Mouse (Mus musculus) midbrain, embryonic 14.5 days (tissue): ENCODE data around the gene Pigq. TPM values are rescaled to one million over a fixed set of nuclear protein-coding genes. Genes with fewer than 3 reads are reported as not detected.

Experiments used
- ATAC-seq: fragments of 200-750 bp; cut with Nextera tagmentation; 2 replicates; pipeline ENCODE4 v1.8.0; 2017; ENCODE audit warnings: moderate number of reproducible peaks, moderate library complexity; ENCODE audit not compliant: low FRiP score, low TSS enrichment
- DNase-seq: peaks from one replicate; pipeline ENCODE4 v3.0.0-alpha.2; 2015
- H3K27ac ChIP-seq: fragments of 300-500 bp; sonication (generic); replicated peaks from 2 replicates; pipeline ENCODE4 v1.5.1; 2014; ENCODE audit warnings: mild to moderate bottlenecking, low read depth, low read length, moderate library complexity
- H3K27me3 ChIP-seq: fragments of 300-500 bp; sonication (generic); 2 replicates; pipeline ENCODE4 v1.6.1; 2014; ENCODE audit warnings: low read length, control low read depth, mixed read lengths; ENCODE audit not compliant: control insufficient read depth, insufficient read depth
- H3K36me3 ChIP-seq: fragments of 300-500 bp; sonication (generic); 2 replicates; pipeline ENCODE4 v1.6.1; 2014; ENCODE audit warnings: low read length, control low read depth; ENCODE audit not compliant: control insufficient read depth, insufficient read depth
- H3K4me1 ChIP-seq: fragments of 300-500 bp; sonication (generic); 2 replicates; pipeline ENCODE4 v1.6.1; 2014; ENCODE audit warnings: mild to moderate bottlenecking, antibody characterized with exemption, low read length, control low read depth; ENCODE audit not compliant: control insufficient read depth, insufficient read depth
- H3K4me2 ChIP-seq: fragments of 300-500 bp; sonication (generic); 2 replicates; pipeline ENCODE4 v1.6.1; 2014; ENCODE audit warnings: mild to moderate bottlenecking, low read length, moderate library complexity
- H3K4me3 ChIP-seq: fragments of 300-500 bp; sonication (generic); replicated peaks from 2 replicates; pipeline ENCODE4 v1.5.1; 2014; ENCODE audit warnings: low read depth, low read length
- H3K9ac ChIP-seq: fragments of 300-500 bp; sonication (generic); replicated peaks from 2 replicates; pipeline ENCODE4 v1.6.1; 2014; ENCODE audit warnings: mild to moderate bottlenecking, low read length, moderate library complexity
- H3K9me3 ChIP-seq: fragments of 300-500 bp; sonication (generic); 2 replicates; pipeline ENCODE4 v1.6.1; 2016; ENCODE audit warnings: low read length, control low read depth, mixed read lengths; ENCODE audit not compliant: control insufficient read depth
- WGBS: fragments of 180-500 bp; shearing (Covaris S2); extraction: QIAGEN DNeasy Blood & Tissue Kit; methylation state at CpG from one replicate; pipeline ENCODE4 v1.1.7; 2014; 5-methylcytosine and 5-hydroxymethylcytosine counted together
- polyA plus RNA-seq: library from polyadenylated mRNA; unstranded; fragments of >200 nt; fragmentation: Nextera tagmentation; extraction: Ambion mirVana; gene quantifications from 2 replicates; pipeline ENCODE4 v1.2.1, GENCODE M21; 2014

Gene Pigq
- polyA plus RNA-seq, 1 experiment from 2014 or later, result 57.9 TPM

DNA sequence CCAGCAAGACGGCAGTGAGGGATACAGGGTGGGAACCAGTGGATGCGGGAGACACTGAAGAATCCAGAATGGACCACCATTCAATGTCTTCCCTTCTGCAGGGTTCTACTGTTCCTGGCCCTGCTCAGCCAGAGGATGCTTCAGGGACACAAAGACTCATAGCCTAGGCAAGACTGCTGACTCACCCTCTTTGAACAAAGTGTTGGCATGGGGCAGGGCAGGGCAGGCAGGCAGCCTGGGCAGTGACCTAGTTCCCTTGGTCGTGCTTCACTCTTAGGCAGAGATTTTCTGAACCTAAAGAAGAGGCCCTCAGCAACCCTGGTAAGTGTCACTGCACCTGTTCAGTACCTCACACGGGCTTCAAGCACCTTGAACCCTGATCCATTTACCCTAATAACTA, 32.9 kb downstream of the Pigq start:
- Histone ChIP-seq H3K4me3 (no peak overlapping the region), H3K4me2 (no peak overlapping the region), H3K27ac (no peak overlapping the region), H3K9ac (no peak overlapping the region), H3K9me3 (no peaks in the 10 kb centered on the region), H3K36me3 (no peaks in the 10 kb centered on the region), H3K27me3 (no peaks in the 10 kb centered on the region), H3K4me1 (no peaks in the 10 kb centered on the region)
- ATAC-seq, result no peak
- WGBS, result 91% methylated on average over 4 of the region's 4 CpGs
- DNase-seq, result no peak

DNA sequence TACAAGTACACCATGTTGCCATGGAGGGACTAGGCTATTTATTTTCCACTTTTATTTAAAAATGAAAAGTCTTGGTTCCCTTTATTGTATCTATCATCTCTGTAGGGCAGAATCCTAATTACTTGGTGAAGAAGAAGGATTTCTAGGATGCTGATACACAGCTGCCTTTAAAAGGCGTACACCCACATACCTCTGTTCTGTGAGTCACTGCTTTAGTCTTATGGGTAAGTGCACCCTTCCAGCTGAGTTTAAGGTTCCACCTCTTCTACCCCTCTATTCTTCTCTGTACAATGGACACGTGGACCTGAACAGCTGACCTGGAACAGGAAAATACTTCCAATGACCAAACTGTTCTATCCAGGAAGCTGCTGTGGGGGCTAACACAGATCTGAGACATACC, 37.1 kb downstream of the Pigq start:
- ATAC-seq, result no peak
- no peak overlapping the region for H3K4me3 ChIP-seq
- H3K4me1 ChIP-seq, result no peaks in the 10 kb centered on the region
- no peak for DNase-seq
- WGBS, result 87% methylated on average over 2 of the region's 2 CpGs
- 0 out of 2 replicates have a peak, but pooled peaks cover 4% of the 10 kb centered on the region for H3K36me3 ChIP-seq
- H3K9me3 ChIP-seq, result no peaks in the 10 kb centered on the region
- no peaks in the 10 kb centered on the region for H3K27me3 ChIP-seq
- H3K27ac ChIP-seq, result no peak overlapping the region
- H3K9ac ChIP-seq, result no peak overlapping the region
- H3K4me2 ChIP-seq, result no peak overlapping the region

DNA sequence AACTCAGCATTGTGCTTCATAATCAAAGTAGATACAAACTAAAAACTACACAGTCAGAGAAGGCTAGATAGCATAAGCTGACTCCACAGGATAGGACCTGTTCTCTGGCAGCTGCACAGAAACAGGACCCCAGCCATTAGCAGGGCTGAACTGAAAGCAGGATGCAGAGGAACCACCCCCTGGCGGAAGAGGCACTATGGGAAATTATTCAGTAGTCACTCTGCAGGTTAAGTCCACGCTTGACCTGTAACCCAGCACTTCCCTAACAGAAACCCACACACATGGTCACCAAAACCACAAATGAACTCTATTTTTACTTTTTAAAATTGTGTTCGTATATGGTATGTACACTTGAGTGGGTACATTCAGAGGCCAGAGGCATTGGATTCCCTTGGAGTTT, 41.7 kb downstream of the Pigq start:
- 88% methylated on average over 3 of the region's 3 CpGs for WGBS
- DNase-seq, result no peak
- Histone ChIP-seq H3K9me3 (no peaks in the 10 kb centered on the region), H3K27me3 (no peaks in the 10 kb centered on the region), H3K27ac (no peak overlapping the region), H3K36me3 (0 out of 2 replicates have a peak, but pooled peaks cover 4% of the 10 kb centered on the region), H3K4me3 (no peak overlapping the region), H3K4me2 (no peak overlapping the region), H3K9ac (no peak overlapping the region), H3K4me1 (no peaks in the 10 kb centered on the region)
- ATAC-seq, result no peak

DNA sequence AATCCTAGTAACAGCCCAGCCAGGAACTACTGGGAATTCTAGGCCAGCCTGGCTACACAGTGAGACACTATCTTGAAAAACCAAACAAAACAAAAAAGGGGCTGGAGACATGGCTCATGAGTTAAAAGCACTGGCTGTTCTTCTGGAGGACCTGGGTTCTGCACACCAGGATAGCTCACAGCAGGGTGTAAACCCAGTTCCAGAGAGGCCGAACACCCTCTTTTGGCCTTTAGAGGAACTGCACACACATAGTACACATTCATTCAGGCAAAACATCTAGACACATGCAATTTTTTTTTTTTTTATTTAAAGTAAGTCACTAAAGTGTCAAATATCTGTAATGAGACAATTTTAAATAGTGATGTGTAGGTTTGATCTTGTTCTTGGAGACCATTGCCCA, 44.5 kb downstream of the Pigq start:
- Histone ChIP-seq H3K36me3 (no peaks in the 10 kb centered on the region), H3K4me3 (no peak overlapping the region), H3K4me2 (no peak overlapping the region), H3K27ac (no peak overlapping the region), H3K9ac (no peak overlapping the region), H3K27me3 (no peaks in the 10 kb centered on the region), H3K4me1 (peaks cover 5% of the 10 kb centered on the region; the same call in 1 of the 2 replicates), H3K9me3 (no peaks in the 10 kb centered on the region)
- ATAC-seq (no peak), DNase-seq (no peak)
- 96% methylated on average over 1 of the region's 1 CpGs for WGBS

DNA sequence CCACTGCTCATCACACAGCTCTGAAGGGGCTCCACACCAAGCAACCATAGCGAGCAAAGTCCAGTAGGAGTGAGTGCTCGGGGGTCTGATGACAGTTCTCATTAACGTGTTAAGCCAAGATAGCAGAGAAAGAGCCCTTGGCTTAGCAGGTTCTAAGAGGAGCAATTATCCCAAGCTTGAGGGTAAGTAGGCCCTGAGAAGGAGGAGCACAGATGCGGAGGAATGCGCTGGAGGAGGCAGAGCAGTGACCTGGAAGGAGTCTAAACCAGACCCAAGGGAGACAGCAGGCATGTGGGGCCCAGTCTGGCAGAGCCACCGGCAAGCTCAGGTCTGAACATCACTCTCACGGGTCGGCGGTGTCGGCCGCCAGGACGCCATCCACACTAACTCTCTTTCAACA, 48.8 kb downstream of the Pigq start:
- Histone ChIP-seq H3K27ac (0 out of 2 replicates have a peak overlapping the region, but pooled peaks have one; percentile 6), H3K4me1 (peaks cover 10% of the 10 kb centered on the region; the same call in 1 of the 2 replicates), H3K36me3 (no peaks in the 10 kb centered on the region), H3K9ac (no peak overlapping the region), H3K27me3 (no peaks in the 10 kb centered on the region), H3K4me3 (no peak overlapping the region), H3K9me3 (no peaks in the 10 kb centered on the region), H3K4me2 (no peak overlapping the region)
- no peak for DNase-seq
- ATAC-seq, result no peak
- 53% methylated on average over 12 of the region's 12 CpGs for WGBS

DNA sequence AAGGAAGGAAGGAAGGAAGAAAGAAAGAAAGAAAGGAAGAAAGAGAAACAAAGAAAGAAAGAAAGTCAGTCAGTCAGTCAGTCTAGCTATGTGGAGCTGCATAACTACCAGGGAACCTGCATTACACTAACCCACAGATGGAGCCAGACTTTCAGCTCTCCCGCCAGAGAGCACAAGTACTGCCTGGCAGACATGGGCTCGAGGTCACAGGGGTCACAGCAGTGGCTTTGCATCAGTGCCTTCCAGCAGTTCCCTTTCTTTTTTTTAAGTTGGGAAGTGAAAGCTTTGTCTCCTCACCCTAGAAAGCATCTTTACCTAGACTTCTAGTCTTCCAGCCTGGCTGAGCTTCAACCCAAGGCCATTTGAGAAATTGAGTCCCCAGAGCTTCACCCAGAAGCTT, 49.3 kb downstream of the Pigq start:
- H3K4me2 ChIP-seq, result no peak overlapping the region
- no peak overlapping the region for H3K4me3 ChIP-seq
- no peaks in the 10 kb centered on the region for H3K36me3 ChIP-seq
- no peak for DNase-seq
- no peak overlapping the region for H3K9ac ChIP-seq
- no peak for ATAC-seq
- peaks cover 10% of the 10 kb centered on the region; the same call in 1 of the 2 replicates for H3K4me1 ChIP-seq
- WGBS, result 8% methylated on average over 2 of the region's 2 CpGs
- no peaks in the 10 kb centered on the region for H3K27me3 ChIP-seq
- H3K27ac ChIP-seq, result 0 out of 2 replicates have a peak overlapping the region, but pooled peaks have one; percentile 6
- H3K9me3 ChIP-seq, result no peaks in the 10 kb centered on the region

DNA sequence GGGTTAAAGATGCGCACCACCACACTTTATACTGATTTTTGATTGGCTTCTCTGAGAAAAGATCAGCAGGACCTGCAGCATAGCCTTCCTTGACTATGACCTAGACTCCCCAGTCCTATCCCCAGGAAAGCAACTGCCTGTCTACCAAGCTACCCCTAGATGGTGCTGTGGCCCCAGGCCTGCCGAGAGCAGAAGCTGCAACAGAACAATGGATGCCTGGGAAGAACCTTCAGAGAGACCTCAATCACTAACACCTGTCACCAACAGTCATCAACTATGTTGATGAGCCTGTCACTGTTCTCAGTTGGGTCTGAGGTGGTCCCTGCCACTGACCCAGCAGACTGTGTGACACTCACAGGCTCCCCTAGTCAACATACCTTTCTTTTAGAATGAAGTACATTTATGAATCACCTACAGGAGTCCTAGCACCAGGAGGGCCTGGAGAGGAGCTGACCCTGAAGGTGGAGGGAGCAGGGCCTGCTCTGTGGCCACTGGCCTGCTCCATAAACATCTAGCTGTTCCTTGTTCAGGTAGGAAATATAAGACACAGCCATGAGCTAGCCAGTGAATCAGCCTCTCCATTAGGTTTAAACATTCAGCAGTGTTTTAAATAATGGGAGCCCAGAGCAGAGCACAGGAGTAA, 50.6 kb downstream of the Pigq start:
- peak overlapping the region; percentile 73 for H3K27ac ChIP-seq
- peaks cover 10% of the 10 kb centered on the region; the same call in 1 of the 2 replicates for H3K4me1 ChIP-seq
- no peak overlapping the region for H3K4me2 ChIP-seq
- no peaks in the 10 kb centered on the region for H3K27me3 ChIP-seq
- 33% methylated on average over 2 of the region's 2 CpGs for WGBS
- ATAC-seq (peak; percentile 57; the same call in 1 of the 2 replicates), DNase-seq (peak; percentile 88)
- peaks cover 8% of the 10 kb centered on the region for H3K36me3 ChIP-seq
- no peak overlapping the region for H3K4me3 ChIP-seq
- no peak overlapping the region for H3K9ac ChIP-seq
- no peaks in the 10 kb centered on the region for H3K9me3 ChIP-seq

DNA sequence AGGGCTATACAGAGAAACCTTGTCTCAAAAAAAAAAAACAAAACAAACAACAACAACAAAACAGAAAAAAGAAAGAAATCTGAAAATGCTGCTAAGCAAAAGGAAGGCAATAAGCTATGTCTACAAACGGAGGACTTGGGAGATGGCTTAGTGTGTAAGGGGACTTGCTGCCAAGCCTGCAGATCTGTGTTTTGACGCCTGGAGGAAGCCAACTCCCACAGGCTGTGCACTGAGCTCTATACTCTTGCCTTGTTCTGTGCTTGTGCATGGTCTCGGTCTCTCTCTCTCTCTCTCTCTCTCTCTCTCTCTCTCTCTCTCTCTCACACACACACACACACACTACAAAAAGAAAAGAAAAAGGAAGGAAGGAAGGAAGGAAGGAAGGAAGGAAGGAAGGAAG, 55.9 kb downstream of the Pigq start:
- H3K9ac ChIP-seq, result no peak overlapping the region
- H3K4me3 ChIP-seq, result no peak overlapping the region
- H3K27ac ChIP-seq, result no peak overlapping the region
- DNase-seq (no peak), ATAC-seq (no peak)
- H3K27me3 ChIP-seq, result no peaks in the 10 kb centered on the region
- no peak overlapping the region for H3K4me2 ChIP-seq
- no peaks in the 10 kb centered on the region for H3K4me1 ChIP-seq
- 90% methylated on average over 3 of the region's 3 CpGs for WGBS
- H3K36me3 ChIP-seq, result peaks cover 24% of the 10 kb centered on the region
- no peaks in the 10 kb centered on the region for H3K9me3 ChIP-seq

DNA sequence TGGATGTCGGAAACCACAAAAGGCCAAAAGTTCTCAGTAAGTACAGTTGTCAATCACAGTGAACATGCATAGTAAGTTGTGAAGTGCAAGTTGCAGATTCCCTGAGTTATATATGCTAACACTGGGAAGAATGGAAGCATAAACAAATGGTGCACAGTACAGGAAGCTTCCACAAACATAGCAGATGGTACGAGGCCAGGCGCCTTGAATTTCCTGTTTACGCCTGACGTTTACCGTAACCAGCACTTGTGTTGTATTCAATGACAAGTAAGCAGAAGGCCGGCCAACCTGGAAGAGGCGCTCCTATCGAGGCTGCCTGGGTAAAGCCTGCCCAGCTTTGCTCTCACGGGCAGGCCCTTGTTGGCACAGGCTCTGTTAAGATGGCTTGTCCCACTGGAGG, 57.3 kb downstream of the Pigq start:
- no peak for ATAC-seq
- H3K27ac ChIP-seq, result no peak overlapping the region

More for the DNA sequence above, 57.3 kb downstream of the Pigq start:
- Histone ChIP-seq H3K9ac (no peak overlapping the region), H3K36me3 (peaks cover 38% of the 10 kb centered on the region), H3K4me1 (0 out of 2 replicates have a peak, but pooled peaks cover 1% of the 10 kb centered on the region), H3K9me3 (no peaks in the 10 kb centered on the region), H3K27me3 (no peaks in the 10 kb centered on the region), H3K4me2 (no peak overlapping the region), H3K4me3 (no peak overlapping the region)
- no peak for DNase-seq
- 95% methylated on average over 10 of the region's 10 CpGs for WGBS
